Mouse (Mus musculus) embryonic facial prominence, embryonic 11.5 days (tissue): ENCODE results near the gene H2-DMa. TPM values are rescaled to one million over a fixed set of nuclear protein-coding genes. Genes with fewer than 3 reads are reported as not detected.
"Not testable (repeated sequence)": the region's sequence is repeated elsewhere in the genome, so short reads cannot be mapped to it uniquely, and the experiment has no call there.

Experiments used
- ATAC-seq: fragments of 200-750 bp; cut with Nextera tagmentation; replicated peaks from 2 replicates; pipeline ENCODE4 v1.8.0; 2017; ENCODE audit warnings: low read depth; ENCODE audit not compliant: insufficient number of reproducible peaks, low FRiP score, low TSS enrichment
- DNase-seq: peaks from one replicate; pipeline ENCODE4 v3.0.0-alpha.2; 2015; ENCODE audit warnings: low spot score
- H3K27ac ChIP-seq: fragments of 300-500 bp; sonication (generic); replicated peaks from 2 replicates; pipeline ENCODE4 v1.5.1; 2014; ENCODE audit warnings: mild to moderate bottlenecking, low read depth, low read length, control low read depth
- H3K27me3 ChIP-seq: fragments of 300-500 bp; sonication (generic); 2 replicates; pipeline ENCODE4 v1.6.1; 2014; ENCODE audit warnings: mild to moderate bottlenecking, low read length, moderate library complexity, mixed read lengths; ENCODE audit not compliant: control insufficient read depth, insufficient read depth
- H3K36me3 ChIP-seq: fragments of 300-500 bp; sonication (generic); replicated peaks from 2 replicates; pipeline ENCODE4 v1.6.1; 2014; ENCODE audit warnings: low read depth, mild to moderate bottlenecking, low read length, moderate library complexity, mixed read lengths; ENCODE audit not compliant: control insufficient read depth, insufficient read depth
- H3K4me1 ChIP-seq: fragments of 300-500 bp; sonication (generic); 2 replicates; pipeline ENCODE4 v1.6.1; 2014; ENCODE audit warnings: low read length, mixed read lengths; ENCODE audit not compliant: control insufficient read depth, insufficient read depth
- H3K4me2 ChIP-seq: fragments of 300-500 bp; sonication (generic); 2 replicates; pipeline ENCODE4 v1.6.1; 2014; ENCODE audit warnings: low read depth, mild to moderate bottlenecking, control low read depth, low read length, moderate library complexity
- H3K4me3 ChIP-seq: fragments of 300-500 bp; sonication (generic); 2 replicates; pipeline ENCODE4 v1.5.1; 2014; ENCODE audit warnings: low read depth, low read length, control low read depth
- H3K9ac ChIP-seq: fragments of 300-500 bp; sonication (generic); replicated peaks from 2 replicates; pipeline ENCODE4 v1.6.1; 2014; ENCODE audit warnings: mild to moderate bottlenecking, control low read depth, low read length
- H3K9me3 ChIP-seq: fragments of 300-500 bp; sonication (generic); replicated peaks from 2 replicates; pipeline ENCODE4 v1.6.1; 2016; ENCODE audit warnings: mild to moderate bottlenecking, low read length, inconsistent platforms, mixed read lengths; ENCODE audit not compliant: control insufficient read depth
- WGBS: fragments of 180-500 bp; shearing (Covaris S2); extraction: QIAGEN DNeasy Blood & Tissue Kit; methylation state at CpG from one replicate; pipeline ENCODE4 v1.1.7; 2014; 5-methylcytosine and 5-hydroxymethylcytosine counted together
- polyA plus RNA-seq: library from polyadenylated mRNA; unstranded; fragments of >200 nt; fragmentation: Nextera tagmentation; extraction: Ambion mirVana; gene quantifications from 2 replicates; pipeline ENCODE4 v1.2.1, GENCODE M21; 2014

Gene H2-DMa
- polyA plus RNA-seq, 1 experiment from 2014 or later, result 9.7 TPM

GRCm38 (mm10) chr17:34139416-34139815 lies 20.1 kb downstream of the H2-DMa start:
- H3K9ac ChIP-seq, result no peak overlapping the region; the same call in 1 of the 2 replicates
- no peak for ATAC-seq
- WGBS, result 2% methylated on average over 16 of the region's 16 CpGs

GRCm38 (mm10) chr17:34140240-34140639 lies 20.9 kb downstream of the H2-DMa start:
- Histone ChIP-seq H3K27ac (no peak overlapping the region), H3K9ac (no peak overlapping the region; the same call in 1 of the 2 replicates), H3K9me3 (no peaks in the 10 kb centered on the region), H3K27me3 (peaks cover 5% of the 10 kb centered on the region), H3K4me1 (no peaks in the 10 kb centered on the region; the same call in 1 of the 2 replicates), H3K4me3 (no peak overlapping the region; the same call in 1 of the 2 replicates), H3K4me2 (peak overlapping the region; percentile 60; the same call in 1 of the 2 replicates), H3K36me3 (no peaks in the 10 kb centered on the region)
- ATAC-seq, result no peak
- DNase-seq, result no peak
- WGBS, result 10% methylated on average over 5 of the region's 5 CpGs

More at GRCm38 (mm10) chr17:34139416-34139815, 20.1 kb downstream of the H2-DMa start:
- Histone ChIP-seq H3K36me3 (no peaks in the 10 kb centered on the region), H3K4me2 (peak overlapping the region; percentile 60), H3K27me3 (peaks cover 5% of the 10 kb centered on the region), H3K4me1 (no peaks in the 10 kb centered on the region; the same call in 1 of the 2 replicates), H3K4me3 (peak overlapping the region; percentile 29), H3K27ac (no peak overlapping the region), H3K9me3 (no peaks in the 10 kb centered on the region)
- peak; percentile 74 for DNase-seq

DNA sequence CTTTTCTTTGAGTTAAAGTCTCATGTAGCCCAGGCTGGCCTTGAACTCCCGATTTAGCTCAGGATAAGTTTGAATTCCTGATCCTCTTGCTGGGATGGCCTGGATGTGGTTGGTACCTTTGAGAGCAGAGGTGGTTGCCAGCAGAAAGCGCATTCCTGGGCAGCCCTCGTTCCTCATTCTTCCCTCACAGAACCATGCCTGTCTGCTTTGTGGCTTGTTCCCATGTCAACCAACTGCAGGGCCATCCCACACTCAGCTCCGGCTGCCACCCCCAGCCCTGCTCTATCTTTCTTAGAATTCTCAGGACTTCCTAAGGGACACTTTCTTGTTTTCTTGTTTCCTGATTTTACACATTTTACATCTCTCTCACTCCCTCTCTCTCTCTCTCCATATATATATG lies 22.1 kb downstream of the H2-DMa start:
- Histone ChIP-seq H3K4me3 (no peak overlapping the region), H3K27me3 (peaks cover 5% of the 10 kb centered on the region), H3K4me2 (no peak overlapping the region), H3K9me3 (no peaks in the 10 kb centered on the region), H3K36me3 (no peaks in the 10 kb centered on the region), H3K27ac (no peak overlapping the region), H3K9ac (no peak overlapping the region), H3K4me1 (no peaks in the 10 kb centered on the region; the same call in 1 of the 2 replicates)
- DNase-seq, result no peak
- WGBS, result 60% methylated on average over 4 of the region's 4 CpGs
- no peak for ATAC-seq

DNA sequence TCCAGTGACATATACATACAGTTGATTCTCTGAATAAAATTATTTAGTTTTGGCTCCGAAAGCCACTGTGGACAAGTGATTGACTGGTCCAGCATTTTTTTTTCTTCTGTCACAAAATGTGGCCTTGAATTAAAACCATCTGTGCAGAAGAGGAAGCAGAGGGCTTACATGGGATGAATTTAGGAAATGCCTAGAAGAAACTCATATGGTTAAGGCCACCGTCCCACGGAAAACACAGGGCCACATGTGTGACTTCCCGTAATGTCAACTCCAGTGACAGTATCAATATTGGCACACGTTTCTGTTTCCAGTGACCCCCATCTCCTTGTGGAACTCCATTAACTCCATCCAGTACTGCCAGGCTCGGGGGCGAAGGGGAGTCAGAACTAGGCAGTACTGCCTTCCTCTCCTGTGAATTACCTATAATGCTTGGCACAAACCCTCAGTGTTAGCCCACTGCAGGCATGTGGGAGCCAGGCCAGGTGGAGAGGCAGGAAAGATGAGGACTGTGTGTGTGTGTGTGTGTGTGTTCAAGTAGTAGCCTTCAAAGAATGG lies 23.2 kb downstream of the H2-DMa start:
- ATAC-seq (no peak), DNase-seq (no peak)
- Histone ChIP-seq H3K9me3 (no peaks in the 10 kb centered on the region), H3K27me3 (peaks cover 5% of the 10 kb centered on the region), H3K27ac (no peak overlapping the region), H3K4me3 (no peak overlapping the region), H3K4me1 (no peaks in the 10 kb centered on the region; the same call in 1 of the 2 replicates), H3K4me2 (no peak overlapping the region), H3K36me3 (no peaks in the 10 kb centered on the region), H3K9ac (no peak overlapping the region)
- WGBS, result 47% methylated on average over 7 of the region's 7 CpGs

DNA sequence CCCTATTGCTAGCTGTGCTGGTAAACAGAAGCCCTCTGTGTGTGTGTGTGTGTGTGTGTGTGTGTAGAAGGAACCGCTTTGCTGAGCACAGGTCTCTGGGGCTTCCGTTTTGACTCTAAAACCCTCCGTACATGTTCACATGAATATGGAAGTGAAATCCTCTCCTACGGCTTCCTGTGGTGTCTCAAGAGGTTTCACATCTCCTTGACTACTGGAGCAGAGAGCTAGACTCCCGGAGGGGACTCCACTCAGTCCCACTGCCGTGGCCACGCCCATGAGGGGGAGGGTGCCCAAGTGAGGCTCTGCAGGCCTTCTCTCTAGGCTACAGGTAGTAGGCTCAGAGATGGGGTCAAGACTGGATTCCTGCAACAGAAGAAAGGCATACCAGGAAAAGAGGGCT lies 23.7 kb downstream of the H2-DMa start, which contains the start of gene H2-DMb2:
Gene H2-DMb2, plus strand, starts transcription at position 275 of the 400 bp plus-strand sequence.
- H3K36me3 ChIP-seq, result no peaks in the 10 kb centered on the region
- peak; percentile 35 for DNase-seq
- H3K9ac ChIP-seq, result no peak within 1 kb of the TSS
- H3K4me3 ChIP-seq, result no peak within 1 kb of the TSS
- H3K4me2 ChIP-seq, result no peak within 1 kb of the TSS; the same call in 1 of the 2 replicates
- no peaks in the 10 kb centered on the region; the same call in 1 of the 2 replicates for H3K4me1 ChIP-seq
- 27% methylated on average over 7 of the region's 7 CpGs for WGBS
- no peak within 1 kb of the TSS for H3K27ac ChIP-seq
- no peak for ATAC-seq
- H3K9me3 ChIP-seq, result no peaks in the 10 kb centered on the region
- H3K27me3 ChIP-seq, result peaks cover 4% of the 10 kb centered on the region

DNA sequence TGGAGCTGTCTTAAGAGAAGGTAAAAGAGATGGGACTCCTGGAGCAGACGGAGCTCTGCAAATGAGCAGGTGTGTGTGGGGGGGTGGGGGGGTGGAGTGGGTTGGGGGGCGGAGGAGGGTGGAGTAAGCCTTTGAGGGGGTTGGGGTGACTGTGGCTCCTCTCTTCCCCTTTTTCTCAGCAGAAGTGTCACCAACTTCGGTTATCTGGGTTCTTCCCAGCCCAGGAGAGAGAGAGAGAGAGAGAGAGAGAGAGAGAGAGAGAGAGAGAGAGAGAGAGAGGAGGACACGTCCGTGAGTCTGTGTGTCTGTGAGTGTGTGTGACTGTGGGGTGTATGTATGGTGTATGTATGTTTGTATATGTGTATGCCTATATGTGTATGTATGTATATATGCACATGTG lies 24.1 kb downstream of the H2-DMa start:
- no peak overlapping the region for H3K9ac ChIP-seq
- no peak overlapping the region for H3K4me3 ChIP-seq
- H3K27me3 ChIP-seq, result no peaks in the 10 kb centered on the region; the same call in none of the 2 replicates
- DNase-seq, result no peak
- no peak overlapping the region for H3K4me2 ChIP-seq
- 73% methylated on average over 5 of the region's 5 CpGs for WGBS
- ATAC-seq, result no peak
- H3K36me3 ChIP-seq, result no peaks in the 10 kb centered on the region
- H3K27ac ChIP-seq, result no peak overlapping the region
- no peaks in the 10 kb centered on the region; the same call in 1 of the 2 replicates for H3K4me1 ChIP-seq
- no peaks in the 10 kb centered on the region for H3K9me3 ChIP-seq

GRCm38 (mm10) chr17:34144221-34144620 lies 24.9 kb downstream of the H2-DMa start:
- 89% methylated on average over 4 of the region's 4 CpGs for WGBS
- not testable (repeated sequence) for H3K9me3 ChIP-seq, H3K4me2 ChIP-seq, ATAC-seq, H3K4me3 ChIP-seq, H3K36me3 ChIP-seq, H3K9ac ChIP-seq, H3K4me1 ChIP-seq, H3K27me3 ChIP-seq, H3K27ac ChIP-seq, DNase-seq

DNA sequence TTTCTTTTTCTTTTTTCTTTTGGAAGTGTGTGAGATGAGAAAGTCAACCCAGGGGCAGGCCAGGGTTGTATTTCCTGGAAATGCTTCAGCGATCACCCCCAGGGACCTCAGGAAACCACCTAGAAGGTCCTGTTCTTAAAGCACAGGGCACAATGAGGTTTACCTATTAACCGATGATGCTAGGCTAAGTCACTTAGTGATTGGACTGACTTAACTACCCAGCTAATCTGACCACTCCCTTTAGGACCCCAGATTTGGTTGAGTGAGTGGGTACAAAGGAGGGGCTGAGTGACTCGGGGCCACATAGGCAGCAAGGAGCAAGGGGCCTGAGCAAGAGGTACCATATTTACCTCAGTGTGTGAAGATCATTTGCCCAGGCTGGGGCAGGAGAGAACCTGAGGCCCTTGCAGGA lies 25.6 kb downstream of the H2-DMa start:
- H3K27me3 ChIP-seq, result no peaks in the 10 kb centered on the region; the same call in 1 of the 2 replicates
- no peak overlapping the region for H3K27ac ChIP-seq
- no peak overlapping the region for H3K9ac ChIP-seq
- DNase-seq, result no peak
- WGBS, result 74% methylated on average over 3 of the region's 3 CpGs
- no peaks in the 10 kb centered on the region; the same call in 1 of the 2 replicates for H3K4me1 ChIP-seq
- no peak for ATAC-seq
- no peak overlapping the region for H3K4me3 ChIP-seq
- H3K4me2 ChIP-seq, result no peak overlapping the region
- H3K36me3 ChIP-seq, result no peaks in the 10 kb centered on the region
- no peaks in the 10 kb centered on the region for H3K9me3 ChIP-seq
